Mouse (Mus musculus) small intestine, adult 2 months (tissue): ENCODE results near the gene Gnb5. TPM values are rescaled to one million over a fixed set of nuclear protein-coding genes. Genes with fewer than 3 reads are reported as not detected.
"Not testable (repeated sequence)": the region's sequence is repeated elsewhere in the genome, so short reads cannot be mapped to it uniquely, and the experiment has no call there.

Experiments used
- H3K27ac ChIP-seq: fragments of 200-500 bp; 2 replicates; pipeline ENCODE4 v1.5.1; 2012; ENCODE audit warnings: low read depth, low read length, control low read depth, inconsistent platforms; ENCODE audit not compliant: insufficient read depth
- H3K27me3 ChIP-seq: fragments of 200-500 bp; 2 replicates; pipeline ENCODE4 v1.6.1; 2012; ENCODE audit warnings: mild to moderate bottlenecking, moderate library complexity, low read length, inconsistent platforms; ENCODE audit not compliant: control insufficient read depth, insufficient read depth
- H3K36me3 ChIP-seq: fragments of 200-500 bp; 2 replicates; pipeline ENCODE4 v1.6.1; 2012; ENCODE audit warnings: mild to moderate bottlenecking, low read length, control low read depth, inconsistent platforms; ENCODE audit not compliant: control insufficient read depth, insufficient read depth
- H3K4me1 ChIP-seq: fragments of 200-500 bp; 2 replicates; pipeline ENCODE4 v1.6.1; 2012; ENCODE audit warnings: low read length, inconsistent platforms, mixed read lengths; ENCODE audit not compliant: control insufficient read depth, insufficient read depth, insufficient read length
- H3K4me3 ChIP-seq: fragments of 200-500 bp; 2 replicates; pipeline ENCODE4 v1.5.1; 2012; ENCODE audit warnings: low read depth, mild to moderate bottlenecking, control low read depth, inconsistent platforms, low read length, moderate library complexity
- CTCF ChIP-seq: fragments of 200-500 bp; IDR thresholded peaks from 2 replicates; pipeline ENCODE4 v1.5.1; 2012; ENCODE audit warnings: low read depth, mild to moderate bottlenecking, control low read depth, inconsistent platforms, low read length, moderate library complexity, mixed read lengths; ENCODE audit not compliant: insufficient replicate concordance, insufficient read length; ENCODE audit errors: extremely low read depth
- POLR2A ChIP-seq: fragments of 200-500 bp; IDR thresholded peaks from 2 replicates; pipeline ENCODE4 v1.6.1; 2012; ENCODE audit warnings: low read depth, mild to moderate bottlenecking, control low read depth, inconsistent platforms, low read length, moderate library complexity
- WGBS: fragments of 180-500 bp; shearing (Covaris S2); methylation state at CpG from one replicate; pipeline ENCODE4 v1.1.7; 2018; 5-methylcytosine and 5-hydroxymethylcytosine counted together
- polyA plus RNA-seq: library from polyadenylated mRNA; depleted of rRNA; stranded (reverse); fragments of >200 nt; gene quantifications from 2 replicates; pipeline ENCODE4 v1.2.3, GENCODE M21; 2012

The Gnb5 gene
- polyA plus RNA-seq, 1 experiment: 7.3 TPM

DNA sequence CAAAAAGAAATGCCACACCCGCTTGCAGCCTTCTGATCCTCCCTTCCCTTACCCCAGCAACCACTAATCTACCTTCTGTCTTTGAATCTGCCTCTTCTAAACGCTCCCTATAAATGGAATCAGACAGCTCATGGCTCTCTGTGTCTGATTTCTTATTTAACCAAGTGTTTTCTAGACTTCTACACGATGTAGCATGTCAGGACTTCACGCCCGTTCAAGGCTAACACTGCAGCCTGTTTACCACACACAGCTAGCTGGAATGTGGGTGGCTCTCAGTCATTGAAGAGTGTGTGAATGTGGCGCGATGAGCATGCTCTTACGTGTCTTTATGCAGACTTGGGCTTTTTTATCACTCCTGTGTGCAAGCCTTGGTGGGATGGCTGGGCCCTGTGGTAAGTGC, 47.0 kb downstream of the Gnb5 start:
- H3K27ac ChIP-seq: no peak overlapping the region
- H3K27me3 ChIP-seq: no peaks in the 10 kb centered on the region
- no peaks in the 10 kb centered on the region for H3K36me3 ChIP-seq
- TF ChIP-seq CTCF: no peak
- no peak for TF ChIP-seq POLR2A
- H3K4me1 ChIP-seq: peaks cover 2% of the 10 kb centered on the region
- H3K4me3 ChIP-seq: no peak overlapping the region
- 71% methylated on average over 8 of the region's 8 CpGs for WGBS

DNA sequence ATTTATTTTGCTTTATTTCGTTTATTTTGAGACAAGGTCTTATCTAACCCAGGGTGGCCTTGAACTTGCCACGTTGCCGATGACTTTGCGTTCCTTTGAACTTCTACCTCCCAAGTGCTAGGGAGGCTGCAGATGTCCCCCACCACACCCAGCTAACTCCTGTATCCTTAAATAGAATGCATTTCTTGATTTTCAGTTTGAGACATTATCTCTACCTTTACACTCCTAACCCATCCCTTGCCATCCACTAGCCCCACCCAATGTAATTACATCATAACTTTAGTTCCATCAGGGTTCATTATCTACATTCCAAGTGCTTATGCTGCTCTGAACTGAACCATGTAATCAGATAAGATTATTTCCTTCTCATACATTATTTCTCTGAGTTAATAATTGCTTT, 49.7 kb downstream of the Gnb5 start:
- Histone ChIP-seq H3K36me3 (no peaks in the 10 kb centered on the region), H3K27ac (no peak overlapping the region), H3K4me3 (no peak overlapping the region), H3K27me3 (no peaks in the 10 kb centered on the region), H3K4me1 (peaks cover 2% of the 10 kb centered on the region)
- TF ChIP-seq CTCF (no peak), POLR2A (no peak)
- WGBS: 50% methylated on average over 4 of the region's 4 CpGs

DNA sequence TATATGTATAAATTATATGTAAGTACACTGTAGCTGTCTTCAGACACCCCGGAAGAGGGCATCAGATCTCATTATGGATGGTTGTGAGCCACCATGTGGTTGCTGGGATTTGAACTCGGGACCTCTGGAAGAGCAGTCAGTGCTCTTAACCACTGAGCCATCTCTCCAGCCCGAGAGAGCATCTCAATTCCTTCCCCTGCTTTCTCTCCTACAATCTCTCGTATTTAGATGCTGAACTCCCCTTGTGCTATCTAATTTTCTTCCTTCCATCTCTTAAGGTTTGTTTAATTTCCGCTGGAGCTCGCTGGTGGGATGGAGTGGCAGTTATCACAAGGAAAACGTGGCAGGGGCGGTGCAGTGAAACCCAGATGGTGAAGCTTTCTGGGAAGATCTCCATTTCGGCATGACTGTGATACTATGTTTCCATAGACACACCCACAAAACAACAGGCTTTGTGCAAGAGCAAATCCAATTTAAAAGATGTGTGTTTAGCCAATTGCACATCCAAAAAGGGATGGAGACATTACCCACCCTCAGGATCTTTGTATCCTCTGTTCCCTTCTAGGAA, 51.1 kb downstream of the Gnb5 start:
- Histone ChIP-seq H3K4me3 (no peak overlapping the region), H3K4me1 (peaks cover 6% of the 10 kb centered on the region), H3K36me3 (no peaks in the 10 kb centered on the region), H3K27ac (no peak overlapping the region), H3K27me3 (no peaks in the 10 kb centered on the region)
- 69% methylated on average over 9 of the region's 9 CpGs for WGBS
- TF ChIP-seq POLR2A (no peak), CTCF (no peak)

DNA sequence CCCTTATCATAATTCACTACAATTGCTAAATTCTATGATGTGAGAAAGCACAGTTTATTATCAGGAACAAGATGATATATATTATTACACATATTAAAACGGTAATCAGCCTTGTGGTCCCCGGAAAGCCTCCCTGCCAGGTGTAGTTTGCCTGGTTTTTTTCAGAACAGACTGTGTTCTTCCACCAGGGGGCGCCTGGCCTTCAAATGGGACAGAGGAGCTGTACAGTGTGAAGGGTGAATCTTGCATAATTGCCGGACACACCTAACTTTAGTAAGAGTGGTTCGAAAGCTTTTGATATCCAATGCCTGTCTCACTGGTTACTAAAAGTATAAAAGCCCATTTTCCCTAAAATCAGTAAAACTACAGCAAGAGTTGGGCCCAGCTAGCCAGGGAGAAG, 55.6 kb downstream of the Gnb5 start:
- TF ChIP-seq CTCF: peak; percentile 86; the same call in 1 of the 2 replicates
- no peak for TF ChIP-seq POLR2A
- 2% methylated on average over 5 of the region's 5 CpGs for WGBS

DNA sequence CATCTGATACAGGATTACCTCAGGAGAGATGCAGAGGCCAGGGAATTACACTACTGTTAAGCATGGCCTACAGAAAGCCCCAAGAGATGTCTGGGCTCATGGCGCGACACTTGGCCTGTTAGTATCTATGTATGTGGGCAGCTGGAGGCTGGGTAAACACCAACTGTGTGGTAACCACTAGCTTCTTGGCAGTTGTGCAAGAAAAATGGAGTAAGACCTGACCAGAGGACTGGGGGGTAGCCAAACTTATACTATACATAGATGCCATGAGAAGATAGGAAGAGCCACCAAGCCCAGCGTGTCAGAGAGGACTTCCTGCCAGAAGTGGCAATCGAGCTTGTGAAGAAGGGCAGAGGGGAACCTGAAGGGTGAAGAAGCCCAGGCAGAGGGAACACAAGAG, 56.1 kb downstream of the Gnb5 start:
- TF ChIP-seq CTCF (no peak), POLR2A (no peak)
- H3K27me3 ChIP-seq: no peaks in the 10 kb centered on the region
- H3K4me3 ChIP-seq: no peak overlapping the region
- H3K27ac ChIP-seq: peak overlapping the region; percentile 89
- H3K4me1 ChIP-seq: peaks cover 18% of the 10 kb centered on the region; the same call in 1 of the 2 replicates
- WGBS: 86% methylated on average over 4 of the region's 4 CpGs
- H3K36me3 ChIP-seq: no peaks in the 10 kb centered on the region

More for the DNA sequence above, 55.6 kb downstream of the Gnb5 start:
- H3K36me3 ChIP-seq: no peaks in the 10 kb centered on the region
- no peaks in the 10 kb centered on the region for H3K27me3 ChIP-seq
- H3K27ac ChIP-seq: peak overlapping the region; percentile 89
- no peak overlapping the region for H3K4me3 ChIP-seq
- peaks cover 16% of the 10 kb centered on the region; the same call in 1 of the 2 replicates for H3K4me1 ChIP-seq

GRCm38 (mm10) chr9:75363001-75363400, 56.9 kb downstream of the Gnb5 start:
- WGBS: 52% methylated on average over 5 of the region's 5 CpGs
- TF ChIP-seq CTCF (no peak), POLR2A (no peak)

DNA sequence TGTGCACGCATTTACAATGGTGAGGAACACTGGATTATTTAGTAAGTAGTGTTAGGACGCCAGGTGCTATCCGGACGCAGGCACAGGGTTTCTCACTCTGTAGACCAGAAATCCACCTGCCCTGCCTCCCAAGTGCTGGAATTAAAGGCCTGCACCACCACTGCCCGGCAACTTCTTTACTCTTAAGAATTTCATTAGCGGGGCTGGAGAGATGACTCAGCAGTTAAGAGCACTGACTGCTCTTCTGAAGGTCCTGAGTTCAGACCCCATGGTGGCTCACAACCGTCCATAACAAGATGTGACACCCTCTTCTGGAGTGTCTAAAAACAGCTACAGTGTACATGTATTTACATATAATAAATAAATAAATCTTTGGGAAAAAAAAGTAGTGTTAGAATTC, 57.6 kb downstream of the Gnb5 start:
- not testable (repeated sequence) for H3K4me3 ChIP-seq, H3K36me3 ChIP-seq, H3K27me3 ChIP-seq
- Histone ChIP-seq H3K27ac (peak overlapping the region; percentile 83), H3K4me1 (peaks cover 23% of the 10 kb centered on the region; the same call in 1 of the 2 replicates)
- 75% methylated on average over 7 of the region's 7 CpGs for WGBS

More at GRCm38 (mm10) chr9:75363001-75363400, 56.9 kb downstream of the Gnb5 start:
- Histone ChIP-seq H3K27me3 (no peaks in the 10 kb centered on the region), H3K36me3 (no peaks in the 10 kb centered on the region), H3K4me3 (no peak overlapping the region), H3K27ac (peak overlapping the region; percentile 89), H3K4me1 (peaks cover 22% of the 10 kb centered on the region; the same call in 1 of the 2 replicates)

DNA sequence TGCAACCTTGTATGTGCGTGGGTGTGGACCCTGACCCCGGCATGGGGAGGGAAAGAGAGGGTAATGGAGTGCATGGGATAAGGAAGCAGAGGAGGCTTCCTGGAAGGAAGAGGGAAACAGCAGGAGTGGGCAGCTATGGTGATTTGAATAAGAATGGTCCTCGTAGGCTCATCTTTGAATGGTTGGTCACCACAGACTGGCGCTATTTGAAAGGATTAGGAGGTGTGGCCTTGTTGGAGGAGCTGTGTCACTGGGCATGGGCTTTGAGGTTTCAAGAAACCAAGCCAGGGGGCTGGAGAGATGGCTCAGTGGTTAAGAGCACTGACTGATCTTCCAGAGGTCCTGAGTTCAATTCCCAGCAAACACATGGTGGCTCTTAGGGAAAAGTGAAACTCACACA, 59.1 kb downstream of the Gnb5 start:
- H3K4me1 ChIP-seq: peaks cover 25% of the 10 kb centered on the region; the same call in 1 of the 2 replicates
- H3K27me3 ChIP-seq: no peaks in the 10 kb centered on the region
- no peak overlapping the region for H3K27ac ChIP-seq
- 90% methylated on average over 4 of the region's 4 CpGs for WGBS
- no peak overlapping the region for H3K4me3 ChIP-seq
- TF ChIP-seq POLR2A (no peak), CTCF (no peak)
- no peaks in the 10 kb centered on the region for H3K36me3 ChIP-seq
